Mouse (Mus musculus) megakaryocyte, embryonic 14.5 days (primary cell): ENCODE data around the gene Gtse1.

Experiments
- FLI1 ChIP-seq: IDR thresholded peaks from 2 replicates; pipeline ENCODE4 v1.6.1; 2012; ENCODE audit warnings: low read length, inconsistent platforms, mixed read lengths
- GATA1 ChIP-seq: IDR thresholded peaks from 3 replicates; pipeline ENCODE4 v1.6.1; 2012; ENCODE audit warnings: mixed read lengths, low read length, inconsistent platforms, borderline replicate concordance

GRCm38 (mm10) chr15:85828071-85828470 is 31.5 kb upstream of the Gtse1 start:
- TF ChIP-seq GATA1 (no peak), FLI1 (no peak)
